Mouse (Mus musculus) hindbrain, embryonic 13.5 days (tissue): ENCODE results near the gene Dlx1. TPM values are rescaled to one million over a fixed set of nuclear protein-coding genes. Genes with fewer than 3 reads are reported as not detected.

ENCODE experiments used
- ATAC-seq: fragments of 200-750 bp; cut with Nextera tagmentation; 2 replicates; pipeline ENCODE4 v1.8.0; 2017; ENCODE audit warnings: moderate TSS enrichment; ENCODE audit not compliant: low FRiP score
- H3K27ac ChIP-seq: fragments of 300-500 bp; sonication (generic); 2 replicates; pipeline ENCODE4 v1.5.1; 2015; ENCODE audit warnings: inconsistent platforms, mild to moderate bottlenecking, moderate library complexity
- H3K27me3 ChIP-seq: fragments of 300-500 bp; sonication (generic); 2 replicates; pipeline ENCODE4 v1.6.1; 2015; ENCODE audit warnings: mild to moderate bottlenecking, inconsistent platforms
- H3K36me3 ChIP-seq: fragments of 300-500 bp; sonication (generic); 2 replicates; pipeline ENCODE4 v1.6.1; 2015; ENCODE audit warnings: mild to moderate bottlenecking, inconsistent platforms
- H3K4me1 ChIP-seq: fragments of 300-500 bp; sonication (generic); replicated peaks from 2 replicates; pipeline ENCODE4 v1.6.1; 2015; ENCODE audit warnings: inconsistent platforms
- H3K4me2 ChIP-seq: fragments of 300-500 bp; sonication (generic); 2 replicates; pipeline ENCODE4 v1.6.1; 2015; ENCODE audit warnings: inconsistent platforms, mild to moderate bottlenecking, moderate library complexity
- H3K4me3 ChIP-seq: fragments of 300-500 bp; sonication (generic); 2 replicates; pipeline ENCODE4 v1.5.1; 2015; ENCODE audit warnings: mild to moderate bottlenecking, inconsistent platforms
- H3K9ac ChIP-seq: fragments of 300-500 bp; sonication (generic); 2 replicates; pipeline ENCODE4 v1.6.1; 2015; ENCODE audit warnings: mild to moderate bottlenecking, inconsistent platforms
- H3K9me3 ChIP-seq: fragments of 300-500 bp; sonication (generic); 2 replicates; pipeline ENCODE4 v1.6.1; 2016; ENCODE audit warnings: inconsistent platforms
- WGBS: fragments of 180-500 bp; shearing (Covaris S2); methylation state at CpG from one replicate; pipeline ENCODE4 v1.1.7; 2015; 5-methylcytosine and 5-hydroxymethylcytosine counted together
- polyA plus RNA-seq: library from polyadenylated mRNA; unstranded; fragments of >200 nt; fragmentation: Nextera tagmentation; extraction: Ambion mirVana; gene quantifications from 2 replicates; pipeline ENCODE4 v1.2.1, GENCODE M21; 2015

Dlx1 gene
- polyA plus RNA-seq, 1 experiment from 2014 or later = 0.96 TPM

DNA sequence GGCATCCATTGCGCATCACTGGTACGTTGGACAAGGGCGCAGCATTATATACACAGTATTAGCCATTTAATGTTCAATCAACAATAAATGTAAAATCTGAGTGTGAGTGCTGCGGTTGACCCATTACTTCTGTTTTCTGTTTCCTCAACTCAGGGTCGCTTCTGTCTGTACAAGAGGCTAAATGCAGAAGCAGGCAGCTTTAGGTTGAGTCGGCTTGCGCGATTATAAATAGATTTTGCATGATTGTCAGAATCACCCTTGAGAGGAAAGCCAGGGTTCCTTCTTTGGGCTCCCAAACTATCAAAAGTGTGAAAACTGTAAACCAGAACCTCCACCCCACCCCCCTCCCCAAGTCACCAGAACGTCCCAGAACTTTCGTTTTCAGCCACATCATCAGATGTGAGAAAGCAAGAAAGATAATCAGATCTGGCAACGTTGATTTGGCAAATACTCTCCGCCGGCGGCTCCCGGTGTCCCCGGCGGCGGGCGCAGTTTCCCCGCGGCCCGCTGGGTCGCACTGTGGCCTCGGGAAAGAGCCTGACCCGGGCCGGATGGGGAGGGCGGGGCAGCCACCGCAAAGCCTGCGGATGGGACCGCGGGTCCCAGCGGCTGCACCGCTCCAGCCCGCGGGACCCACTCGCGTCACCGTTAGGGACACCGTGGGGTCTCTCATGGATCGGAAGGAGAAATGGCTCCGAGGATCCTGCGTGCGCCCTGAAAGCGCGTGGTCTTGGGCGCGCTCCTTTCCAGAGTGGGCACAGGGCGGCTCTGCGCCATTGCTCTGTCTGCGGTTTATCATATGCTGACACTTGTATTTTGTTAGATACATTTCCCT lies 52.9 kb downstream of the Dlx1 start:
- peak overlapping the region; percentile 57 for H3K4me3 ChIP-seq
- peaks cover 6% of the 10 kb centered on the region; the same call in 1 of the 2 replicates for H3K27me3 ChIP-seq
- no peak overlapping the region for H3K27ac ChIP-seq
- 11% methylated on average over 50 of the region's 50 CpGs for WGBS
- peak overlapping the region; percentile 79 for H3K9ac ChIP-seq
- peak overlapping the region; percentile 89 for H3K4me2 ChIP-seq
- peak; percentile 75 for ATAC-seq
- H3K36me3 ChIP-seq = no peaks in the 10 kb centered on the region
- no peaks in the 10 kb centered on the region for H3K9me3 ChIP-seq
- H3K4me1 ChIP-seq = peaks cover 10% of the 10 kb centered on the region

DNA sequence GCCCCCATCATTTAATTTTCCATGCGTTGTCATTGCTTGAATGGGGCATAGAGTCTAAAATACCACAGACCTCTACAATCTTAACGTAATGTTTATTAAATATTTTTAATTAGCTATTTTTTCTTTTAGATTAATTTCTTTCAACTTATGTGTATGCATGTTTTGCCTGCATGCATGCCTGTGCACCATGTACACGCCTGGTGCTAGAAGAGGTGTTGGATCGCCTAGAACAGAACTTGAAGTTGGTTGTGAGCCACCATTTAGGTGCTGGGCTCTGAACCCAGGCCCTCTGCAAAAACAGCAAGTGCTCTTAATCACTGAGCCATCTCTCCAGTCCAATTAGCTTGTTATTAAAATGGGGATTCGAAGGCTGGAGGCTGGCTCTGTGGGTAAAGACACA lies 53.6 kb downstream of the Dlx1 start:
- Histone ChIP-seq H3K36me3 (no peaks in the 10 kb centered on the region), H3K4me2 (peak overlapping the region; percentile 89), H3K27me3 (peaks cover 6% of the 10 kb centered on the region; the same call in 1 of the 2 replicates), H3K9me3 (no peaks in the 10 kb centered on the region), H3K9ac (peak overlapping the region; percentile 79), H3K4me1 (peaks cover 10% of the 10 kb centered on the region), H3K27ac (no peak overlapping the region), H3K4me3 (peak overlapping the region; percentile 57)
- WGBS = 58% methylated on average over 5 of the region's 5 CpGs
- no peak for ATAC-seq

Other genes with a start within 250 kb of the Dlx1 start
- gene Slc25a12, start 160.4 kb upstream of the Dlx1 start, polyA plus RNA-seq = 74.2 and 77.5 TPM in 2 replicates
- 55.1 and 61.3 TPM in 2 replicates for gene Hat1, start 139.2 kb upstream of the Dlx1 start, polyA plus RNA-seq
- 33.4 and 33.7 TPM in 2 replicates for gene Metap1d, start 74.8 kb upstream of the Dlx1 start, polyA plus RNA-seq
- gene Dlx2, start 18.6 kb downstream of the Dlx1 start, polyA plus RNA-seq = 0.51 and 0.76 TPM in 2 replicates
- gene Itga6, start 217.5 kb downstream of the Dlx1 start, polyA plus RNA-seq = 20.7 and 25.9 TPM in 2 replicates